Mouse (Mus musculus): ENCODE results near the gene Gm12394. TPM values are rescaled to one million over a fixed set of nuclear protein-coding genes. Genes with fewer than 3 reads are reported as not detected.

Gm12394 gene
- not detected for polyA plus RNA-seq (2017; shearing (Covaris generic))

DNA sequence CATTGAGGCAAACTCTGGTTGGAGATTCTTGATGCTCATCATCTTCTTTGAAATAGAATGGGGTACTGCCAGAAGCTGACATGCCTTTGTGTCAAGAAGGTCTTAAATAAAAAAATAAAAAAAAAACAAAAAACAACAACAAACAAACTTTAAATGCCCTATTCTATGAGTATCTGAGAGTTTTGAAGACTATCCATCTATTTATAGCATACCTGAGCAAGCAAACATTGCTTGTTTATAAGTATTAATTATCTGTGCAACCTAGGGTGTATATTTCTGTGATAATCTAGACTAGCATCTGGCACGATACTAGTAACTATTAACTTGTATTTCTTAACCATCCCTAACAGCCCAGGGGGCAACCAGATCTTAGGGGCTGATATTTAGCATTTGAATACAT lies at the start of gene Gm12394:
Gm12394 (minus strand) TSS at position 101 of the 400 bp plus-strand sequence.

DNA sequence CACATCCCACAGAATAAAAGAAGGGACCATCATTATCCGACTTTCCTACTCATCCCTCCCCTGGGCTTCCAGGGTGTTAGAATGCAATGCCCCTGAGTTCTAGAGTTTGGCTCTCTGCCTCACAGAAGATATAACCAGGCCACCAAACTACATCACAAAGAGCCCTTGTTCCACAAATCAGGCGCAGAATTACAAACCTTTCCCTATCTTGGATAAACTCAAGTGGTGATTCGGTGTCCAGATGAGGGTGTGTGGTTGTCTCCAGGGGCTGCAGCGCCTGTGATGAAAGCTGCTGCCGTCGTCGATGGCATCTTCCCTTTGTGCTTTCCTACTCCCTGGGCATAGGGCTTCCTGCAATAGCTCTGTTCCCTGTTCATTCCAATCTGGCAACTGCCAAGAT lies 17.6 kb upstream of the Gm12394 start, which contains the start of gene Fam205c:
Fam205c (minus strand) TSS at position 101 of the 400 bp plus-strand sequence.

DNA sequence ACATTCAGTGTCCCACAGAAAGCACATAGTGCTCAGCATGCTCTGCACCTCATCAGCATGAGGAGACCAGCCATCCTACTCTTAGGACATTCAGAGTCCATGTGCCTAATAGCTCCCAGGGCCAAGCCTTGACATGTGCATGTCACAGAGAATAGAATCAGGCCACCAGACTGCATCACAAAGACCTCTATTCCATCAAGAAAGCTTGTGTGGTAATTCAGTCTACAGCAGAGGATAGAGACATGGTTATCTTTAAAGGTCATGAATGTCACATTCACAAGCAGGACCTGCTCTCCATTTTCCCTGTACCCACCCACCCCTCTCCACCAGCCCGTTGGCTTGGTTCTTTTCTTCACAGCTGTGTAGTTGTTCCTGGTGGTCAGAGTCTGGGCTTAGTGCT lies 2.8 kb downstream of the Gm12394 start, which contains the start of gene Fam205a1:
Fam205a1 (minus strand) TSS at position 101 of the 400 bp plus-strand sequence.

GRCm38 (mm10) chr4:42773893-42774292 lies 82.7 kb downstream of the Gm12394 start, which contains the start of gene Ccl21a:
Ccl21a (minus strand) TSS chr4:42773993.

DNA sequence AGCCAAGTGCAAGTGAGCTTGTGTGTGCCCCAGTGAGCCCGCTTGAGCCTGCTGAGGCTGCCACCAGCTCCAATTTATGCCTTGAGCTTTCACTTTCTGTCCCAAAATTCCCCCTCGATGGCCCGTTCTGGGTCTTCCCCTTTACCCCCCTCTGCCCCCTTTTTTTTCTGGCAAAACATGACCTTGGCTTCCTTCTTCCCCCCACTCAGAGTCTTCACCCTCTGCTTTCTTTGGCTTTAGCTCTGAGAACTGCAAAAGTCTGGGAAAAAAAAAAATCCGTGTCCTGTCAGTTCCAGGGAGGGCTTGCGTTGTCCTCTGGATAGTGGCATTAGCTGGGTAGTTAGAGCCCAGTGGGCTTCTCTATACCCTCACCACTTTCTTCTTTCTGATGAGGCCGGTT lies 100.1 kb downstream of the Gm12394 start, which contains the start of gene Ccl19:
Ccl19 (minus strand) TSS at position 101 of the 400 bp plus-strand sequence.

GRCm38 (mm10) chr4:42735245-42735644 lies 121.3 kb downstream of the Gm12394 start, which contains the start of gene 4930578G10Rik:
4930578G10Rik (plus strand) TSS chr4:42735545.

Other genes starting within 250 kb of the Gm12394 start
- gene Gm10591, start 244.6 kb downstream of the Gm12394 start, polyA plus RNA-seq (2017; shearing (Covaris generic)) = not detected
- not detected for gene Gm2564, start 227.1 kb downstream of the Gm12394 start, polyA plus RNA-seq (2017; shearing (Covaris generic))
- not detected for gene Ccl27b, start 201.5 kb downstream of the Gm12394 start, polyA plus RNA-seq (2017; shearing (Covaris generic))
- not detected for gene Il11ra2, start 194.9 kb downstream of the Gm12394 start, polyA plus RNA-seq (2017; shearing (Covaris generic))
- not detected for gene 4930578G10Rik, start 121.2 kb downstream of the Gm12394 start, polyA plus RNA-seq (2017; shearing (Covaris generic))
- gene Ccl19, start 100.2 kb downstream of the Gm12394 start, polyA plus RNA-seq (2017; shearing (Covaris generic)) = not detected
- gene Ccl21a, start 82.8 kb downstream of the Gm12394 start, polyA plus RNA-seq (2017; shearing (Covaris generic)) = not detected
- gene Fam205a1, start 2.9 kb downstream of the Gm12394 start, polyA plus RNA-seq (2017; shearing (Covaris generic)) = not detected
- not detected for gene Fam205c, start 17.5 kb upstream of the Gm12394 start, polyA plus RNA-seq (2017; shearing (Covaris generic))
- gene Phf24, start 59.9 kb upstream of the Gm12394 start, polyA plus RNA-seq (2017; shearing (Covaris generic)) = not detected
- 38.1 TPM for gene Dnajb5, start 93.0 kb upstream of the Gm12394 start, polyA plus RNA-seq (2017; shearing (Covaris generic))
- gene 1700022I11Rik, start 112.8 kb upstream of the Gm12394 start, polyA plus RNA-seq (2017; shearing (Covaris generic)) = not detected
- 266 TPM for gene Vcp, start 143.7 kb upstream of the Gm12394 start, polyA plus RNA-seq (2017; shearing (Covaris generic))
- gene Fancg, start 153.7 kb upstream of the Gm12394 start, polyA plus RNA-seq (2017; shearing (Covaris generic)) = 19.4 TPM
- gene Pigo, start 169.0 kb upstream of the Gm12394 start, polyA plus RNA-seq (2017; shearing (Covaris generic)) = 53.9 TPM
- 70.0 TPM for gene Stoml2, start 174.9 kb upstream of the Gm12394 start, polyA plus RNA-seq (2017; shearing (Covaris generic))
- 2.4 TPM for gene Fam214b, start 189.4 kb upstream of the Gm12394 start, polyA plus RNA-seq (2017; shearing (Covaris generic))
- 0.42 TPM for gene Unc13b, start 202.2 kb upstream of the Gm12394 start, polyA plus RNA-seq (2017; shearing (Covaris generic))